Mouse (Mus musculus) large intestine, adult 2 months (tissue): ENCODE measurements around the gene Bicd2. TPM values are rescaled to one million over a fixed set of nuclear protein-coding genes. Genes with fewer than 3 reads are reported as not detected.
A peak's percentile ranks its signal among the peaks of the same experiment; 100 is the strongest.

ENCODE experiments used
- DNase-seq: peaks from one replicate; pipeline ENCODE4 v3.0.0-alpha.2; 2012; ENCODE audit warnings: low read depth, low spot score
- WGBS: fragments of 180-500 bp; shearing (Covaris S2); methylation state at CpG from one replicate; pipeline ENCODE4 v1.1.7; 2018; 5-methylcytosine and 5-hydroxymethylcytosine counted together
- polyA plus RNA-seq: library from polyadenylated mRNA; depleted of rRNA; stranded (reverse); fragments of >200 nt; gene quantifications from 2 replicates; pipeline ENCODE4 v1.2.3, GENCODE M21; 2012

Bicd2 gene
- polyA plus RNA-seq, 1 experiment: 6.4 TPM

DNA sequence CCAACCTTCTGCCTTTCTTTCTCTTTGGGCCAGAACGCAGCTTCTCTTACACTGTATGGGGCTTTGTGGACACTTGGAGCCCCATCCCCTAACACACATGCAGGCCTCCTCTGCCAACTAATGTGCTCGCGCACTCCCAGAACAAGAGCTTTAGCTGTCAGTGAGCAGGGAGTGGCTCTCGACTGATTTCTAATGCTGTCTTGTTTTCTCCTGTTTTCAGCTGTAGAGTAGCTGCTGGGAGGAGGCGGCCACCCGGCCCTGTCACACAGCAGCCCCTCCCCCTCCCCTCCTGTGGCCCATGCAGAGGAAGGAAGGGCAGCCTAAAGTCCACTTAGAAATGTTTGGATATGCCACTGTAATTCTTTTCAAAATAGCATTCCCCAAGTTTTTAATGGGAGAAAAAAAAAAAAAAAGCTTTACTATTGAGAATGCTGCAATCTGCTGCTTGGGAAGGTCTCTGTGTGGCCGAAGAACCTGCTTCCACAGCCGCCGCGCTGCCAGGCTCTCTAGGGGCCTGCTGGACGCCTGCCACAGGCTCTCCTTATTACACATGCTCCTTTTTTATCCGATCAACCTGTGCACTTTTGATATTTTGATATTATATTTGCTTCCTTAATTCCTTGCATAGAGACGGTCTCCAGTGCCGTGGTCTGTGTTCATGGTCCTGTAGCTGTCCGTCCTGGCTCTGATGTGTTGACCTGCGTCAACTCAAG, 43.5 kb downstream of the Bicd2 start:
- 81% methylated on average over 16 of the region's 16 CpGs for WGBS
- no peak for DNase-seq

DNA sequence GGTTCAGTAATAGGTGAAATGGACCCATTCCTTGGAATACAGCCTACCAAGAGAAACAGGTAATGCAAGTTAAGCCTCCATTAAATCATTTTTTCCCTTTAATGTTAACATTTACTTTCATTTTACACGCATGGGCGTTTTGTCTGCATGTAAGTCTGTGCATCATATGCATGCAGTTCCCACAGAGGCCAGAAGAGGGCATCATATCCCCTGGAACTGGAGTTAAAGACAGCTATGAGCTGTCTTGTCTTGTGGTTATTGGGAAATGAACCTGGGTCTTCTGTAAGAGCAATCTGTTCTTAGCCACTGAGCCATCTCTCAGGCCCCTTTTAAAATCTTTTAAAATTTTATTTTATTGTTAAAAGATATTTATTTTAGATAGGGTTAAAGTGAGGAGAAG, 50.0 kb downstream of the Bicd2 start:
- DNase-seq: no peak
- WGBS: 95% methylated on average over 2 of the region's 2 CpGs

GRCm38 (mm10) chr13:49393579-49393978, 52.2 kb downstream of the Bicd2 start:
- 41% methylated on average over 1 of the region's 1 CpGs for WGBS
- DNase-seq: no peak

DNA sequence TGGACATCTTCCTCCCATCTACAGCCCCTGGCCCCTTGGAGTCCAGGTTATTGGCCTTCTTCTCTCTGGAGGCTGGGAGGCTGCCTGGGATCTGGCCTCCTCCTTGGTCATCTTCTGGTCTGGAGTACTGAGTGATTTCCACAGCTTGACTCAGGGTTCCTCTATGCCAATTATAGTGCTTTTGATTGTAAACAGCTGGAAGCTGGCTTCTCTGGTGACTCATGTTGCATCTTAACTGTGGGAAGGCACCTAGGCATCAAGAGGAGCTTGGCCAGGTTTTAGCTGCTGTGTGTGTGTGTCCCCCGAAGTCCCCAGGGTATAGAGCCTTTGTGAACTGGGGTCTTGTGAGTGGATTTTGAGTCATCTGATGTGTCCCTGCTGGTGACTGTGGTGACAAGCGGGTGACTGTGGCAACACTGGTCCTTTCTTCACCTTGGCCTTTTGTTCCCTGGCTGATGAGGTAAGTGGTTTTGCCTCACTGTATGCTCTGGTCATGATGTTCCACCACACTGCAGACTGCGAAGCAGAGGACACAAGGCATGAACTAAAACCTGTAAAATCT, 53.6 kb downstream of the Bicd2 start:
- no peak for DNase-seq
- 94% methylated on average over 3 of the region's 3 CpGs for WGBS

- no peak for DNase-seq
- 61% methylated on average over 1 of the region's 1 CpGs for WGBS
These were observed 55.4 kb downstream of the Bicd2 start for GRCm38 (mm10) chr13:49396798-49397197.

DNA sequence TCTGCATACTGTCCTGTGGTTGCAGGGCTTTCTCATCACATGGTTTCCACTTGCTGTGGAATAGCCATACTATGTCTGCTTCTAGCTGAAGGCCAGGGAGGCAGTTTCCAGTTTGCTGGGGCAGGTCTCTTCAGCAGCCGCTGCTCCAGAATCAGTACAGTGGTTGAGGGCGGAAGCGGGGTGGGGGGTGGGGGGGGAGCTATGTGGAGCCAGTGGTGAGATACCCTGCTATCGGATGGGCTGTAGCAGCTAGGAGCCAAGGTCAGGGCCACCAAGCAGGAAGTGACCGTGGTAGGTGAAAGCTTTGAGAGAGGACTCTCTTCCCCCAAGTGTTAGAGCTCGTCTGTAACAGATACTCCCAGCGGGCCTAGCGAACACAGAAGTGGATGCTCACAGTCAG, 56.8 kb downstream of the Bicd2 start:
- WGBS: 85% methylated on average over 8 of the region's 8 CpGs
- DNase-seq: no peak

- WGBS: 8% methylated on average over 6 of the region's 6 CpGs
- no peak for DNase-seq
These were observed 58.8 kb downstream of the Bicd2 start for GRCm38 (mm10) chr13:49400139-49400538.

GRCm38 (mm10) chr13:49402628-49403027, 61.2 kb downstream of the Bicd2 start:
- 20% methylated on average over 2 of the region's 2 CpGs for WGBS
- DNase-seq: no peak

- no peak for DNase-seq
These were observed 66.4 kb downstream of the Bicd2 start for GRCm38 (mm10) chr13:49407795-49408194.

DNA sequence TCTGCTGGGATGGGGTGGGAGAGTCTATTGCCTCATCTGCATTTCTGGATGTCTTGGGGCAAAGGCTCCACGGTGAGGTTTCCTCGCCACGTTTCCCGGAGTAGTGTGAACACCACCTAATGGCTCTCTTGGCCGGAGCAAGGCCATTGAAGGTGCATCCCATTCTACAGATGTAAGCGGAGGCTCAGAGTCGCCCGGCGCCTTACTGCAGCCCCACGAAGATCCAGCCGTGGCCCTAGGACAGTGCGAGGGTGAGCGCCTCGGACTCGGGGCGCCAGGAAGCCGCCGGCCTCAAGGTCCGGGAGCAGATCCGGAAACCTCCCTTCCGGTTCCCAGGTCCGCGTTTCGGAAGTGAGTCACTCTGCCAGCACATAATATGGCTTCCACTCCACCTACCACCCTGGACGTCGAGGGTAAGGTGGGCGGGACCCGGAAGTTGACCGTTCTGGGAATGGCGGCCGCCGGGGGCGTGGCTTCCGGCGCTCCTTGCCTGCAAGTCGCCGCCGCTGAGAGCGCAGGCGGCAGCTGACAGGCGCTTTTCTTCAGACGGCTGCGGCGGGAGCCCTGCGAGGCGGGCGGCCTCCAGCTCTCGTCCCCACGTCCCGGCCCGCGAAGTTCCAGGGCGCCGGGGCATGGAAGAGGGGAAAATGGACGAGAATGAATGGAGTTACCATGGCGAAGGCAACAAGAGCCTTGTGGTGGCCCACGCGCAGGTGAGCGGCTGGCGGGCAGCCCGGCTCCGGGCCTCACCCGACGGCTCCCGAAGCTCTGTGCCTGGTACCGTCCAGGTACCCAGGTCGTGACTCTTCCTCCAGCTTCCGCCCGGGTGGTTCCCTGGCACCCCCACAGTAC, 79.6 kb downstream of the Bicd2 start, which contains the start of gene Ippk:
Ippk (plus strand) TSS at position 496 of the 852 bp plus-strand sequence.
- peak; percentile 88 for DNase-seq
- WGBS: under 1% methylated on average over 69 of the region's 69 CpGs

DNA sequence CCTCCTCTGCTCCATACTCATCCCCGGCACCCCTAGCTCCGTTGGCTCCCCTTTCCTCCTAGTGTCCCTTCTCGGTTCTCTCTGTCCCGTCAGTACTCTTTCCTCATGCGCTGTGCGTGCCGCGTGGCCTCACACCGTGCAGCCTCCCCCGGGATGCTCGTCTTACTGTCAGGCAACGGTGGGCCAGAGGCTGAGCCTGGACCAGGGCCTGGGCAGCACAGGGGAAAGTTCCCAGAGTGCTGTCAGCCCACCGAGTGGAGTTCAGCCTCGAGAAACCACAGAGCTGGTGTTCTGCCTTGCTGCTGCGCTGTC, 80.2 kb downstream of the Bicd2 start:
- DNase-seq: no peak
- WGBS: under 1% methylated on average over 15 of the region's 15 CpGs

- 18% methylated on average over 4 of the region's 4 CpGs for WGBS
These were observed 80.6 kb downstream of the Bicd2 start for GRCm38 (mm10) chr13:49421959-49422358.

GRCm38 (mm10) chr13:49426736-49427135, 85.4 kb downstream of the Bicd2 start:
- WGBS: 79% methylated on average over 3 of the region's 3 CpGs
- DNase-seq: no peak

More at GRCm38 (mm10) chr13:49421959-49422358, 80.6 kb downstream of the Bicd2 start:
- DNase-seq: no peak

- 72% methylated on average over 1 of the region's 1 CpGs for WGBS
- no peak for DNase-seq
These were observed 86.8 kb downstream of the Bicd2 start for GRCm38 (mm10) chr13:49428042-49428675.

GRCm38 (mm10) chr13:49430529-49430928, 89.1 kb downstream of the Bicd2 start:
- DNase-seq: no peak
- WGBS: 53% methylated on average over 4 of the region's 4 CpGs

GRCm38 (mm10) chr13:49433268-49434029, 92.1 kb downstream of the Bicd2 start:
- 71% methylated on average over 2 of the region's 2 CpGs for WGBS
- no peak for DNase-seq

GRCm38 (mm10) chr13:49435745-49436144, 94.4 kb downstream of the Bicd2 start:
- WGBS: 63% methylated on average over 1 of the region's 1 CpGs
- no peak for DNase-seq

- 84% methylated on average over 4 of the region's 4 CpGs for WGBS
- no peak for DNase-seq
These were observed 94.8 kb downstream of the Bicd2 start for GRCm38 (mm10) chr13:49436170-49436569.
